Mouse (Mus musculus) gastrocnemius, postnatal 25 days (tissue): ENCODE measurements around the gene Prtn3. TPM values are rescaled to one million over a fixed set of nuclear protein-coding genes. Genes with fewer than 3 reads are reported as not detected.

ENCODE experiments used
- DNase-seq: peaks from one replicate; pipeline ENCODE4 v3.0.0; 2022
- microRNA-seq, 2 experiments: library from miRNA; unstranded; fragments of <30 nt; microRNA quantifications; one replicate each; pipeline ENCODE4 v1.2.0; 2021; ENCODE audit warnings: borderline replicate concordance in 2 of 2
- total RNA-seq, 2 experiments: library from RNA; stranded (reverse); gene quantifications; 1 replicate in 1 of 2; 2 replicates in 1 of 2; pipeline ENCODE4 v1.2.3; 2021

Prtn3 gene
- total RNA-seq, 2 experiments from 2014 or later: 0.35 TPM; not detected in 1

DNA sequence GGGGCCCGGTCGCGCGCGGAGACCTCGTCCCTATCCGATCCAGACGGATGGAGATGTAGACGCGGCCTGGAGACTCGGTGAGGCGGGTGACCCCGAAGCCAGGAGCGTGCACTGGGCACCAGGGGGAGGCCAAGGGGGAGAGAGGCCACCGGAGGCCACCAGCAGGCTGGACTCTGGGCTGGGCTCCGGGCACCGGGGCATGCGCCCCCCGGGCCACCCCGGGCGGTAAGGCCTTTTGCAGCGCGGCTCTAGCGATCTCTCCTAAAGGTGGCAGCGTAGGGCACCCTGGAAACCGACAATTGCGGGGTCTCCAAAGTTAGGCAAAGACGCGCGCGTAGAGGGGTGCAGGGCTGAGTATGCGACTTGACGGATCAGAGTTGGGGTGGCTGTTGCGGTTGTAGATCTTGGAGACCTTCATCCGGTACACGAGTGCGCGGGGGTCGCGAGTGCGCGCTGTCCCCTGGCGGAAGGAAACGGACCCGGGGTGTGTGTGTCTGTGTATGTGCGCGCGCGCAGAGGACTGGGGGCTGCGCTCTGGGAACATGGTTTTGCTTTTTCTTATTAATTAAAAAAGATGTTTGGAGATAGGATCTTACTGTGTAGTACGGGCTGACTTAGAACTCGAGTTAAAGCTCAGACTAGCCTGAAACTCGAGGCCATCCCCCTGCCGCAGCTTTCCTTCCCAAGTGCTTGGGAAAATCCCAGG, 53.2 kb downstream of the Prtn3 start:
- peak; percentile 48 for DNase-seq

- no peak for DNase-seq
These were observed 53.9 kb downstream of the Prtn3 start for GRCm38 (mm10) chr10:79928030-79928694.

- DNase-seq: no peak
These were observed 54.8 kb downstream of the Prtn3 start for GRCm38 (mm10) chr10:79928907-79929701.

DNA sequence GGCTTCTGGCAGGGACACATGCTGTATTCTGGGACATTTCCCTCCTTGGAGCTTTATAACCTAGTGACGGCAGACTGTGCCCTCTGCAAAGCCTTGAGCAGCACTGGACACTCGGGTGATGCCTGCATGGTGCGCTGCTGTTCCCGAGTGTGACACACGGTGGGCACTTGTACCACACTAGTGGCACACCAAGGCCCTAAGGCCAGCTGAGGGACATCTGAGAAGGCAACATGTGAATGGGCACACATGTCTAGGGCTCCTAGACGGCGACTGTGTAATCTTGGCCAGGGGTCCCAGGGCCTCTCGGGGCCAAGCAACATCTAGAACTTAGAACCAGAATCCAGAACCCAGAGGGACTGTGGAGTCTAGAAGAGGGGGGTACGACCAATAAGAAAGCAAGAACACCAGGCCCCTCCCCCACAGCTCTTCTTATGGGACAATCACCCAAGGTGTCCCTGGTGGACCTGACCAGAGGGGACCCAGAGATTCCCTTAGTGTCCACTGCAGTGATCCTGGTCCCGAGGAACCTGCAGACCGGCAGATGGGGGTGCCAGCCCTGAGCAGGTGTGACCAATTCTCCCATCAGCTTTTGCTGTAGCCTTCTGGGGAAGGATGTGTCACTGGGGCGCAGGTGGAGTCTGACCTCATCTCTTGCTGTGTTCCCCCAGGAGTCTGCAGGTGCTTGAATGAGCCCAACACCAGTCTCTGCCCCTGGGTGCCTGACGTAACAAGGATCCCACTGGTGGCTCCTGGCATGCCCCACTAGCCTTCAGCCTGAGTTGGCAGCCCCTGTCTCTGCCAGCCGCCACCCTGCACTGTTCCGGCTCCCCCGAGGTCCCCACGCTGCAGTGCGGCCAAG, 55.9 kb downstream of the Prtn3 start:
- no peak for DNase-seq

- no peak for DNase-seq
These were observed 56.5 kb downstream of the Prtn3 start for GRCm38 (mm10) chr10:79930826-79931186.

- DNase-seq: no peak
These were observed 57.5 kb downstream of the Prtn3 start for GRCm38 (mm10) chr10:79931797-79932196.

DNA sequence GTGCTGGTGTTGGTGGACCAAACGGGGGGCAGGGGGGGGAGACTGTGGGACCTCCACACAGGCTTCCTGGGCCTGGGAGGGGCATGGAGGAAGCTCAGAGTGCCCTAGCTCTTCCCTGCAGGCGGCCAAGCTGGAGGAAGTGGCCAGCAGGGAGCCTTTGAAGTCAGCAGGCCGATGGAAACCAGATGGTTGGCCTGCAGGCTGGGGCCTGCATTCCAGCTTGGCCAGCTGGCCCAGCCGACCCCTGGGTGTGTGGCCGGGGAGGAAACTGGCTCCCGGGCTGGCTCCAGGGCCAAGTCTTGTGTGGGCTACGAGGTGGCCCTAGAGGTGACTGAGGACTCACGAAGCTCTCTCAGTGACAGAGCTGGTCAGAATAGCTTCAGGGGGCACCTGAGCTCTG, 58.5 kb downstream of the Prtn3 start:
- peak; percentile 85 for DNase-seq

Small RNA genes lying within 50 kb of the gene (microRNA-seq; reads per million reads assigned to microRNA genes)
- gene Mir6910: 0 reads per million in 2 experiments

Other genes starting within 250 kb of the Prtn3 start
- gene Shc2, start 236.6 kb upstream of the Prtn3 start, total RNA-seq: 1 to 10 TPM; 2.1 to 2.3 TPM
- 10 to 100 TPM; 14.8 to 17.1 TPM for gene Odf3l2, start 228.7 kb upstream of the Prtn3 start, total RNA-seq
- gene Madcam1, start 209.9 kb upstream of the Prtn3 start, total RNA-seq: not detected
- 10 to 100 TPM; 19.1 to 19.6 TPM for gene Tpgs1, start 205.1 kb upstream of the Prtn3 start, total RNA-seq
- 100 to 1,000 TPM; 329 to 332 TPM for gene Cdc34, start 192.3 kb upstream of the Prtn3 start, total RNA-seq
- gene Gzmm, start 185.5 kb upstream of the Prtn3 start, total RNA-seq: 1 to 10 TPM; 4.0 to 4.4 TPM
- 100 to 1,000 TPM; 513 to 650 TPM for gene Bsg, start 170.0 kb upstream of the Prtn3 start, total RNA-seq
- gene Hcn2, start 157.8 kb upstream of the Prtn3 start, total RNA-seq: under 1 TPM; 0.67 TPM
- 10 to 100 TPM; 26.7 to 27.2 TPM for gene Polrmt, start 127.9 kb upstream of the Prtn3 start, total RNA-seq
- gene Fgf22, start 119.4 kb upstream of the Prtn3 start, total RNA-seq: not detected
- 10 to 100 TPM; 27.4 to 33.4 TPM for gene Rnf126, start 107.5 kb upstream of the Prtn3 start, total RNA-seq
- gene Fstl3, start 97.2 kb upstream of the Prtn3 start, total RNA-seq: 1 to 10 TPM; 2.0 to 2.1 TPM
- not detected for gene Prss57, start 83.5 kb upstream of the Prtn3 start, total RNA-seq
- 10 to 100 TPM; 23.6 to 24.8 TPM for gene Palm, start 80.9 kb upstream of the Prtn3 start, total RNA-seq
- gene Misp, start 53.5 kb upstream of the Prtn3 start, total RNA-seq: under 1 TPM in 1 of 2 experiments, not detected in 1; 0.40 TPM
- gene Ptbp1, start 20.0 kb upstream of the Prtn3 start, total RNA-seq: 10 to 100 TPM; 26.8 to 27.1 TPM
- under 1 TPM; 0.13 to 0.27 TPM for gene Plppr3, start 158 bp downstream of the Prtn3 start, total RNA-seq
- gene Elane, start 11.8 kb downstream of the Prtn3 start, total RNA-seq: not detected
- 100 to 1,000 TPM in 1 of 2 experiments, 10 to 100 TPM in 1; 12.5 to 381 TPM for gene Cfd, start 16.4 kb downstream of the Prtn3 start, total RNA-seq
- gene Med16, start 34.4 kb downstream of the Prtn3 start, total RNA-seq: 10 to 100 TPM; 29.2 to 34.4 TPM
- not detected for gene Gm26602, start 36.4 kb downstream of the Prtn3 start, total RNA-seq
- under 1 TPM; 0.18 to 0.29 TPM for gene Kiss1r, start 42.5 kb downstream of the Prtn3 start, total RNA-seq
- 100 to 1,000 TPM; 103 to 113 TPM for gene R3hdm4, start 46.7 kb downstream of the Prtn3 start, total RNA-seq
- 1 to 10 TPM; 2.4 to 2.8 TPM for gene Arid3a, start 52.6 kb downstream of the Prtn3 start, total RNA-seq
- gene Wdr18, start 85.7 kb downstream of the Prtn3 start, total RNA-seq: 10 to 100 TPM; 16.4 to 18.0 TPM
- gene Grin3b, start 96.2 kb downstream of the Prtn3 start, total RNA-seq: not detected
- gene Tmem259, start 109.9 kb downstream of the Prtn3 start, total RNA-seq: 10 to 100 TPM; 70.1 to 80.6 TPM
- gene Cnn2, start 114.1 kb downstream of the Prtn3 start, total RNA-seq: 1 to 10 TPM; 8.5 to 9.4 TPM
- gene Abca7, start 122.0 kb downstream of the Prtn3 start, total RNA-seq: 1 to 10 TPM; 4.9 to 5.7 TPM
- 1 to 10 TPM; 1.0 to 2.1 TPM for gene Arhgap45, start 142.2 kb downstream of the Prtn3 start, total RNA-seq
- gene Polr2e, start 165.3 kb downstream of the Prtn3 start, total RNA-seq: 10 to 100 TPM; 43.2 to 45.5 TPM
- gene Gpx4, start 172.7 kb downstream of the Prtn3 start, total RNA-seq: 100 to 1,000 TPM; 527 to 618 TPM
- gene Sbno2, start 231.1 kb downstream of the Prtn3 start, total RNA-seq: 1 to 10 TPM; 5.6 to 6.7 TPM
- gene Stk11, start 241.3 kb downstream of the Prtn3 start, total RNA-seq: 100 to 1,000 TPM in 1 of 2 experiments, 10 to 100 TPM in 1; 99.8 to 120 TPM